Mouse (Mus musculus): ENCODE data around the gene Gm14408. TPM values are rescaled to one million over a fixed set of nuclear protein-coding genes. Genes with fewer than 3 reads are reported as not detected.
A peak's percentile ranks its signal among the peaks of the same experiment; 100 is the strongest.
"Not testable (repeated sequence)": the region's sequence is repeated elsewhere in the genome, so short reads cannot be mapped to it uniquely, and the experiment has no call there.

The Gm14408 gene
- polyA plus RNA-seq (2015; fragmentation: Nextera tagmentation; extraction: Ambion mirVana): not detected in 2 replicates

DNA sequence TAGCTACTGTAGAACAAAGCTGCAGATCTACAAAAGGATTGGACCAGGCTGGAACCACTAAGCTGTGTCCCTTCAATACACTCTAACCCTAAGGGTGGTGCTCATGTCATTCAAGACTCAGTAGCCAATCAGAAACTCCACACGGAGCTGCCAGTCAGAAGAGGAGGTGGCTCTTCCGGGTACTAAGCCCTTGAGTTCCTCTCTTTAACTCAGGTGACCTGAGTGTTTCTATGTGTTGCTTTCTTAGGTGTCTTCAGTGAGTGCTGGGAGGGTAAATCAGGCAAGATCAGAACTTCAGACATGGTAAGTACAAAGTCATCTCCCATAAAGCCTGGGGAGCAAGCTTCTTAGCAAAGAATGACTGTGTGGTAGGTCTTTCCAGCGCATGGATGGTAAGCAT lies at the start of gene Gm14408:
Gene Gm14408 (plus strand): TSS at position 301 of the 400 bp plus-strand sequence.
- not testable (repeated sequence) for H3K4me3 ChIP-seq (ENCODE audit: low read depth, low read length)
- WGBS: 89% methylated on average over 1 of the region's 3 CpGs

DNA sequence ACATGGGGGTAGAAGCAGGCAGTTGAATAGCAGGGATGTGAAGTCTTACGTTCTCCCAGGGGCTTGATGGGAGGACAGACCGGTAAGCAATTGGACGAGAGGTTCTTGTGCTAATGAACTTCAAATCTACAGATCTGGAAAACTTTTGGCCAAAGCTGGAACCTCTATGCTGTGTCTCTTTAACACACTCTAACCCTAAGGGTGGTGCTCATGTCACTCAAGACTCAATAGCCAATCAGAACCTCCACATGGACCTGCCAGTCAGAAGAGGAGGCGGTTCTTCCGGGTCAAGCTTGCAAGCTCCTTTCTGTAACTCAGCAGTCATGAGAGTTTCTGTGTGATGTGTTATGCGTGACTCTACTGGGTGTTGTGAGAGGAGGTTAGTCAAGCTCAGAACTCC lies 32.6 kb upstream of the Gm14408 start, which contains the start of gene Gm14295:
Gene Gm14295 (plus strand): TSS at position 301 of the 400 bp plus-strand sequence.
- not testable (repeated sequence) for ATAC-seq

More for the DNA sequence above, at the start of gene Gm14408:
- not testable (repeated sequence) for ATAC-seq; H3K4me1 ChIP-seq (ENCODE audit: control insufficient read depth, insufficient read depth, low read length); H3K4me2 ChIP-seq (ENCODE audit: low read length); H3K27ac ChIP-seq (ENCODE audit: low read length); H3K9ac ChIP-seq (ENCODE audit: low read depth, low read length); H3K36me3 ChIP-seq (ENCODE audit: control insufficient read depth, insufficient read depth, low read length); H3K27me3 ChIP-seq (ENCODE audit: control insufficient read depth, insufficient read depth, low read depth, low read length); H3K9me3 ChIP-seq (replicated peaks; ENCODE audit: control insufficient read depth, low read length, poor library complexity, severe bottlenecking)

DNA sequence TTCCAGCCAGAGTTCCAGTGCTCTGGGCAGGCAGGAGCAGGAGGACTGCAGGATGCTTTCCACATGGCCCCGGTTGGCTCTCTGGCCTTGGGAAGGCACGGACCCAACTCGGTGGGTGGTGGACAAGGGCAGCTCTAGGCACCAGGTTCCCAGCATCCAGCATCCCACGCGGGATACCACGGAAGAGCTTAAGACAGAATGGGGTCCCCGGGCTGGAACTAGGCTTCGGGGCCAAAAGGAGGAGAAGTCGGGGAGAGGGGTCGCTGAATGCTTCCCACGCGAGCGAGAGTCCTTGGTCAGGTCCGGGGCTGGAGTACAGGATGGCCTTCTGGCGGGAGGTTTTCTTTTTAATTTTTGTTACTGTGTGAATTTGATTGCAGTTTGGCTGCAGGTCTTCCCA lies 32.2 kb upstream of the Gm14408 start:
- H3K4me3 ChIP-seq (ENCODE audit: low read depth, low read length): peak overlapping the region; percentile 42
- not testable (repeated sequence) for ATAC-seq; H3K4me1 ChIP-seq (ENCODE audit: control insufficient read depth, insufficient read depth, low read length); H3K27me3 ChIP-seq (ENCODE audit: control insufficient read depth, insufficient read depth, low read depth, low read length); H3K9ac ChIP-seq (ENCODE audit: low read depth, low read length); H3K9me3 ChIP-seq (replicated peaks; ENCODE audit: control insufficient read depth, low read length, poor library complexity, severe bottlenecking); H3K27ac ChIP-seq (ENCODE audit: low read length); H3K36me3 ChIP-seq (ENCODE audit: control insufficient read depth, insufficient read depth, low read length)
- H3K4me2 ChIP-seq (ENCODE audit: low read length): peak overlapping the region; percentile 39
- 16% methylated on average over 14 of the region's 15 CpGs for WGBS

More for the DNA sequence above, 32.6 kb upstream of the Gm14408 start, which contains the start of gene Gm14295:
- no CpG with 5 or more reads among the region's 6 CpGs for WGBS
- peak within 1 kb of the TSS; percentile 42 for H3K4me3 ChIP-seq (ENCODE audit: low read depth, low read length)
- H3K9me3 ChIP-seq (replicated peaks; ENCODE audit: control insufficient read depth, low read length, poor library complexity, severe bottlenecking); H3K27me3 ChIP-seq (ENCODE audit: control insufficient read depth, insufficient read depth, low read depth, low read length); H3K9ac ChIP-seq (ENCODE audit: low read depth, low read length); H3K36me3 ChIP-seq (ENCODE audit: control insufficient read depth, insufficient read depth, low read length); H3K4me1 ChIP-seq (ENCODE audit: control insufficient read depth, insufficient read depth, low read length); H3K27ac ChIP-seq (ENCODE audit: low read length): not testable (repeated sequence)
- peak within 1 kb of the TSS; percentile 39 for H3K4me2 ChIP-seq (ENCODE audit: low read length)

Other genes starting within 250 kb of the Gm14408 start
- 26.8 and 29.4 TPM in 2 replicates for gene Gm14308, start 194.8 kb upstream of the Gm14408 start, polyA plus RNA-seq (2015; fragmentation: Nextera tagmentation; extraction: Ambion mirVana)
- 9.2 and 10.2 TPM in 2 replicates for gene Zfp973, start 160.6 kb upstream of the Gm14408 start, polyA plus RNA-seq (2015; fragmentation: Nextera tagmentation; extraction: Ambion mirVana)
- 34.2 and 41.0 TPM in 2 replicates for gene Gm14305, start 122.8 kb upstream of the Gm14408 start, polyA plus RNA-seq (2015; fragmentation: Nextera tagmentation; extraction: Ambion mirVana)
- gene Gm14295, start 32.5 kb upstream of the Gm14408 start, polyA plus RNA-seq (2015; fragmentation: Nextera tagmentation; extraction: Ambion mirVana): 7.2 and 7.4 TPM in 2 replicates
- 7.7 and 15.5 TPM in 2 replicates for gene Gm14296, start 96.7 kb downstream of the Gm14408 start, polyA plus RNA-seq (2015; fragmentation: Nextera tagmentation; extraction: Ambion mirVana)
- 8.0 and 8.5 TPM in 2 replicates for gene Gm14419, start 169.8 kb downstream of the Gm14408 start, polyA plus RNA-seq (2015; fragmentation: Nextera tagmentation; extraction: Ambion mirVana)
- gene Gm14401, start 243.2 kb downstream of the Gm14408 start, polyA plus RNA-seq (2015; fragmentation: Nextera tagmentation; extraction: Ambion mirVana): not detected in 2 replicates

Measured in midbrain, embryonic 16.5 days (tissue).